Comparison of ENCODE assay signal across 21 mouse cellular contexts in the genomic region with DNA sequence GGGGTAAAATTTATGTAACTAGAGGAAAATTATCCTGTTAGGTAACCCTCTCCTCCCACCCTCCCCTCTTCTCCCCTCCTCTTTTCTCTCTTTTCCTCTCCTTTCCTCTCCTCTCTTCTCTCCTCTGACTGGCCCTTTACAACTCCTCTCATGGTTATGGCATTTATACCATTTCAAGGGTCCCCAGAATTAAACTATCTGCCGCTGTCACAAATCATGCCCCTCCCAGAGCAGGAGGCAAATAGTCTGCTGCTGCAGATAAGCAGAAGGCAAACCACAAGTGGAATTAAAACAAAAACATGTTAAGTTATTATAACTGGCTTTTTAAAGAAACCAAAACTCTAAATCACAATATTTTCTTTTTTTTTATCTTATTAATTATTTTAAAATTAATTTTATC.
A peak's percentile ranks its signal among the peaks of the same experiment; 100 is the strongest.
DNase-seq lines count a peak whose midpoint lies in the region; ATAC-seq and TF ChIP-seq lines count a peak whose summit lies in the region.
"Had no signal": no experiment of that assay in that cellular context is flagged by ENCODE, and none has a peak within 500 bp of the region (broad histone marks: within the 10 kb centered on the region; RNA-seq: fewer than 3 reads in every experiment).

No protein-coding gene starts in this region.

- no peaks in the 10 kb centered on the region for H3K4me1 ChIP-seq in liver, postnatal 0 days (ENCODE audit: insufficient read depth)
- 0 out of 2 replicates have a peak, but pooled peaks cover 3% of the 10 kb centered on the region for H3K4me1 ChIP-seq in liver, embryonic 12.5 days
- no peaks in the 10 kb centered on the region for H3K4me1 ChIP-seq in liver, embryonic 16.5 days (ENCODE audit: control insufficient read depth, low read depth, low read length)
- H3K4me1 ChIP-seq: embryonic facial prominence, embryonic 15.5 days; forebrain, embryonic 10.5 days; hindbrain, embryonic 13.5 days had no signal

- no peaks in the 10 kb centered on the region for H3K36me3 ChIP-seq in liver, postnatal 0 days (replicated peaks; ENCODE audit: insufficient read depth, low read length)
- H3K36me3 ChIP-seq in liver, embryonic 12.5 days: no peaks in the 10 kb centered on the region
- no peaks in the 10 kb centered on the region for H3K36me3 ChIP-seq in liver, embryonic 16.5 days (ENCODE audit: control insufficient read depth, insufficient read depth)
- H3K36me3 ChIP-seq: embryonic facial prominence, embryonic 15.5 days; forebrain, embryonic 10.5 days; hindbrain, embryonic 13.5 days had no signal

- H3K4me3 ChIP-seq in liver, postnatal 0 days (ENCODE audit: low read depth, low read length): no peak overlapping the region
- H3K4me3 ChIP-seq in liver, embryonic 12.5 days: no peak overlapping the region
- no peak overlapping the region for H3K4me3 ChIP-seq in liver, embryonic 16.5 days (ENCODE audit: low read depth, low read length)
- H3K4me3 ChIP-seq: embryonic facial prominence, embryonic 15.5 days; erythroblast, embryonic 14.5 days; forebrain, embryonic 10.5 days; hindbrain, embryonic 13.5 days had no signal

- no peak overlapping the region for H3K27ac ChIP-seq in liver, postnatal 0 days (ENCODE audit: low read depth)
- H3K27ac ChIP-seq in liver, embryonic 12.5 days: peak overlapping the region; percentile 64; the same call in 1 of the 2 replicates
- no peak overlapping the region for H3K27ac ChIP-seq in liver, embryonic 16.5 days (ENCODE audit: low read length)
- H3K27ac ChIP-seq: embryonic facial prominence, embryonic 15.5 days; forebrain, embryonic 10.5 days; hindbrain, embryonic 13.5 days; hindbrain, postnatal 0 days had no signal

- H3K9ac ChIP-seq in liver, postnatal 0 days (replicated peaks): no peak overlapping the region
- no peak overlapping the region for H3K9ac ChIP-seq in liver, embryonic 12.5 days
- H3K9ac ChIP-seq in liver, embryonic 16.5 days (ENCODE audit: low read depth, low read length): no peak overlapping the region
- H3K9ac ChIP-seq: embryonic facial prominence, embryonic 15.5 days; hindbrain, embryonic 13.5 days had no signal

- no peak for ATAC-seq in liver, postnatal 0 days
- ATAC-seq in liver, embryonic 12.5 days: peak; percentile 96
- ATAC-seq in liver, embryonic 16.5 days (ENCODE audit: low read depth): peak; percentile 78
- ATAC-seq: forebrain, embryonic 14.5 days; hindbrain, postnatal 0 days had no signal

- TF ChIP-seq CTCF in liver, postnatal 0 days (IDR thresholded peaks at IDR 0.05; ENCODE audit: low read depth): no peak

- no peaks in the 10 kb centered on the region for H3K9me3 ChIP-seq in liver, postnatal 0 days (ENCODE audit: low read length)
- H3K9me3 ChIP-seq in liver, embryonic 12.5 days (replicated peaks): no peaks in the 10 kb centered on the region
- no peaks in the 10 kb centered on the region for H3K9me3 ChIP-seq in liver, embryonic 16.5 days (replicated peaks; ENCODE audit: control insufficient read depth, low read length)
- H3K9me3 ChIP-seq: embryonic facial prominence, embryonic 15.5 days; forebrain, embryonic 10.5 days; hindbrain, embryonic 13.5 days had no signal

- TF ChIP-seq EP300 in liver, postnatal 0 days (IDR thresholded peaks at IDR 0.05; ENCODE audit: low read depth): no peak

- DNase-seq in liver: peak; percentile 40
- no peak for DNase-seq in liver, postnatal 0 days
- DNase-seq in c-Kit-negative CD71-positive TER-119-positive erythroid progenitor cells, embryonic 14.5 days (ENCODE audit: low read depth, low spot score): peak; percentile 4
- no peak for DNase-seq in urinary bladder, adult 18-20 months (ENCODE audit: low spot score in 2 of 2)
- no peak for DNase-seq in thymus, postnatal 10 days (ENCODE audit: low spot score in 2 of 2)
- DNase-seq in kidney, adult 9 months: no peak
- DNase-seq: adrenal gland, postnatal 10 days; cerebellum, adult 2 months; cerebellum, postnatal 10 days; gastrocnemius, postnatal 36 days; heart, adult 11 months; heart, postnatal 10 days; heart, postnatal 4 days had no signal

- WGBS in liver, postnatal 0 days (ENCODE audit: insufficient replicate concordance): 58% methylated on average over 1 of the region's 1 CpGs
- WGBS in liver, embryonic 12.5 days (ENCODE audit: insufficient replicate concordance): 28% methylated on average over 1 of the region's 1 CpGs
- 35% methylated on average over 1 of the region's 1 CpGs for WGBS in liver, embryonic 16.5 days (ENCODE audit: insufficient replicate concordance)

- H3K27me3 ChIP-seq in liver, postnatal 0 days (ENCODE audit: insufficient read depth, low read length): no peaks in the 10 kb centered on the region
- H3K27me3 ChIP-seq in liver, embryonic 12.5 days (replicated peaks): no peaks in the 10 kb centered on the region
- no peaks in the 10 kb centered on the region for H3K27me3 ChIP-seq in liver, embryonic 16.5 days (ENCODE audit: control insufficient read depth, insufficient read depth, low read depth, low read length)
- H3K27me3 ChIP-seq: embryonic facial prominence, embryonic 15.5 days; hindbrain, embryonic 13.5 days had no signal

- H3K4me2 ChIP-seq in liver, postnatal 0 days (ENCODE audit: low read depth, low read length): no peak overlapping the region
- H3K4me2 ChIP-seq in liver, embryonic 12.5 days: peak overlapping the region; percentile 28; the same call in 1 of the 2 replicates
- no peak overlapping the region for H3K4me2 ChIP-seq in liver, embryonic 16.5 days (ENCODE audit: low read depth, low read length)
- H3K4me2 ChIP-seq: embryonic facial prominence, embryonic 15.5 days; hindbrain, embryonic 13.5 days had no signal

Comparison
In these comparisons a context has a peak if more than half of its experiments do, and no peak if none do; other contexts are left out.
1. DNase-seq: peak in liver (single experiment) and c-Kit-negative CD71-positive TER-119-positive erythroid progenitor cells, embryonic 14.5 days (single experiment); none in liver, postnatal 0 days (single experiment), urinary bladder, adult 18-20 months (0 of 2), thymus, postnatal 10 days (0 of 2) and kidney, adult 9 months (single experiment).